Mouse (Mus musculus) spleen, embryonic (tissue): ENCODE measurements around the gene Eif5a.

Source experiments
- CTCF ChIA-PET: fragments of 350-600 bp; sonication (Branson Sonifier 250); formaldehyde crosslinking; loops from one replicate; lab custom pipeline; 2022; lab: Charles Lee

The Eif5a gene

DNA sequence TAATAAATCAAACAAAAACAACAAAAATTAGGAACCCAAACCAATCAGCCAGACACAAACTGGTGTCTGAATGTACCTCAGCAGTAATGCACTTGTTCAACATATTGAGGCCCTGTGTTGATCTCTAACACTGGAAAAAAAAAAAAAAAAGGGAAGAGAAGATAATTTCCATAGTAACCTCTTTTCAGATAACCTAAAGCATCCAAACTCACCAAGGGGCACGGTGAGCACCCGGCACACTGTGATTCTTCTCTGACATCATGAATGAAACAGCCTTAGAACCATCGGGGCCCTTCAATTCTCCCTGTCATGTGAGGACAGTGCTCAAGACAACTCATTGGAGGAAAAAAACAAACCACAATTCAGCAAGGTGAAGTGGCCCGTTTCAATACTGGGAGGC is 8.0 kb upstream of the Eif5a start:
- CTCF ChIA-PET, result no interaction called here

DNA sequence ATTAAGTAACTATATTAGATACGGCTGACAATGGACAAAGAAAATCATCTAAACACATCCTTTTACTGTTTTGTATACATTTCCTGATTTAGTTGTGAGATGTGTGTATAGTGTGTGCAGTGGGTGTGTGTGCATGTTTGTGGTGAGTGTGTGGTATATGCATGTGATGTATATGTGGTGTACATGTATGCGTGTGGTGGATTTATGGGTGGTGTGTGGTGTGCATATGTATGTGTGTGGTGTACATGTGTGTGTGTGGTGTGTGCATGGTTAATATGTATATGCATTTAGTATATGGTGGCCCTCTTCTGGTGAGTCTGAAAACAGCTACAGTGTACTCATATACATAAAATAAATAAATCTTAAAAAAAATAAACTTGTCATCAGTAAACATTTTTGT is 5.7 kb upstream of the Eif5a start:
- CTCF ChIA-PET, result interaction anchor here (0.6 kb wide), 2 partner anchors 33 to 119 kb away, joined by 6 to 27 read pairs; no protein-coding TSS in a partner anchor

DNA sequence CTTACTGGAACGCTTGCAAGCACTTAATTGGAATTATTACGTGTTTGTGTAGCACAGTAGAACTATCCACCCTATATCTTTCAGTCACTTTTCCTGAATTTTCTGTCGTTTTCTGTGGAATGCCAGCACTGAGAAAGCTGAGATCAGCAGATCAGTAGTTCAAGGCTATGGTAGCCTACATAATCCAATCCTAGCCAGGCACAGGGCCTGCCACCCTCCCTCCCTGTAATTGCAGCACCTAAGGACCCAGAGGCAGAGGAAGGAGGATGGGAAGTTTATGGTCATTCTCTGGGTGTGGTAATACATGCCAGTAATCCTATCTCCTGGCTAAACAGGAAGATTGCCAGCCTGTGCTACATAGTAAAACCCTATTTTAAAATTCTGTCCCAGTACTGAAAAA is 1.0 kb upstream of the Eif5a start:
- CTCF ChIA-PET, result interaction anchor here (0.7 to 1.1 kb wide), 2 partner anchors 9 to 34 kb away, joined by 4 to 7 read pairs; no protein-coding TSS in a partner anchor

DNA sequence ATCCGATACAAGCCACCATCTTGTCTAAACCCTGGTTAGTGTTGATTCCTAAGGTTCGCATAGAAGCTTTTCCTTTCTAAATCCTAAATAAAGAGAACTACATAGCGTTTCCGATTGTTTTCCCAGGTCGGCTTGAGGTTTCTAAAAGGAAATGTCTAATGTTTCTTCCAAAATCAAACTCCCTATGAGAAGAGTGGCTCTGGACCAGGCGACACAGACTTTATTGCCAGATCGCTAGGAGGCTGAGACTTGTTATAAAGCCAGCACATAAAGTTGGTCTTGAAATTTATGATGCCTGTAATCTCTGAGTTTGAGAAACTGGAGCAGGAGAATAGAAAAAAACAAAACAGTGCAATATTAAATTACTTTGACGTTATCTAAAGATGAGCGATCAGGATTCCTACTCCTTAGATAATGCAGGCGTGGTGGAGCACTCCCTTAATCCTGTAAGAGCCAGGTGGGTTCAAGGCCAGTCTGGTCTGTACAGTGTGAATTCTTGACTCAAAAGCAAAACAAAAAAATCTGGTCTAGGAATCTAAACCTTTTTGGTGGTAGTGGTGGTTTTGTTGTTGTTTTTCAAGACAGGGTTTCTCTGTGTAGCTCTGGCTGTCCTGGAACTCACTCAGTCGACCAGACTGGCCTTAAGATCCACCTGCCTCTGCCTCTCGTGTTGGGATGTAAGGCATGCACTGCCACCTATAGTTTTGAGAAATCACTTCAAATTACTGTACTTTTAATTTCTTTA is 426 bp upstream of the Eif5a start:
- CTCF ChIA-PET, result interaction anchor here (0.5 to 2.6 kb wide), 4 partner anchors 10 to 40 kb away, joined by 3 to 7 read pairs (median 6); no protein-coding TSS in a partner anchor

DNA sequence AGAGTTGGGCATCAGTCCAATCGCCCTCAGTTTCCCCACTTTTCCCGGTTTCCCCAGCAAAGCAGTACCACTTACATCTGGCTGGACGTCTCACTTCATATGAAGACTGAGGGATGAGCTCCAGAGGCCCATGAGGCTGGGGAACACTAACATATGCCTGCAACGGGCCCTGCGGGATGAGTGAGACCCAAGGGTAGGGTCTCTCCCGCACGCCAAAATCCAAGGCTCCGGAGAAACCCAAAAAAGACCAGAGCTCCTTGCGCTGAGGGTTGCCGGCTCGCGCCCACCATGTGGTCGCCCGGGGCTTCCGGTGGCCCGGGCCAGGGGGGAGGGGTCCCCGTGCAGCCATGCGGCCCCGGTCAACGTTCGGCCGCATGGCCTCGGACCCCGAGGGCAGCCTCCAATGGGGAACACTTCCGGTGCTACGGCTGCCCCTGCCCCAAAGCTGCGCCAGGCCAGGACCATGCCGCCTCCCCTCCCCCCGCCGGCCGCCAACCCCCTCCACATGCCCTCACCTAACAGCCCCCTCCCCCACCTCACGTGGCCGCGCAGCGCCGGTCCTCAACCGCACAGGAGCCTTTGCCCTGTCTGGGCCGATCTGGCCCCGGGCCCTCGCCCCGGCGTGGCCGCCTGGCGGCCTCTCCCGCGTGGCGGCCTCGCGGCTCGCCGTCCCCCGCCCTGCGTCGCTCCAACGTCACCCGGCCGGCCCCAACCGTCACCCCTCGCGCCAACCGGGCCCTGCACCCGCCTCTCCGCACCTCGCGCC is 1.3 kb downstream of the Eif5a start:
- CTCF ChIA-PET, result interaction anchor here (0.6 to 2.6 kb wide), 4 partner anchors 11 to 121 kb away, joined by 3 to 7 read pairs (median 4); no protein-coding TSS in a partner anchor

DNA sequence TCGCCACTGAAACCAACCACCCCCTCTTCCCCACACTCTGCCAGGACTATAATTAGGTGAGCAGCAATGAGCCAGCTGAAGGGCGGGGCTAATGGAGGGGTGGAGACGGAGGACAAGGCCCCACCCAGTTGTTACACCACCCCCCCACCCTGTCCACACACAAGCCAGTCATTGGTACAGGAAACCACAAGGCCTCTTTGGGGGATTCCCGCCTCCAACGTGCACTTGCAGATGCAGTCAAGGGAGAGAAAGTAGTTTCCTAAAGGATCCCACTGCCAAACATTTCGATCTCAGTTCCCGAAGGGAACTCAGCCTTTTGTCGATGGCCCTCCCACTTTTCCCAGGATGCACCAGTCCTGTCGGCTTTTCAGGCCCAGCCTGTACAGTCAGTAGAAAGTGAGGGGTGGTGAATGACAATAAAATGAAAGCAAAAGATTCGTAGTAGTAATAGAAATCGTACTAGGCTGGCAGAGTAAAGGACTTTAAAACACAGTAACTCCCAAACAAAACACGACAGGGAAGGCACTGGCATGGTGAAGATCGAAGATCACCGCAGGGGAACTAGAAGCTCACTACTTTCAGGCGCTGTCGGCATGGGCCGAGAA is 2.0 kb downstream of the Eif5a start:
- CTCF ChIA-PET, result interaction anchor here (0.9 to 2.6 kb wide), 2 partner anchors 13 to 36 kb away, joined by 3 to 7 read pairs; no protein-coding TSS in a partner anchor

DNA sequence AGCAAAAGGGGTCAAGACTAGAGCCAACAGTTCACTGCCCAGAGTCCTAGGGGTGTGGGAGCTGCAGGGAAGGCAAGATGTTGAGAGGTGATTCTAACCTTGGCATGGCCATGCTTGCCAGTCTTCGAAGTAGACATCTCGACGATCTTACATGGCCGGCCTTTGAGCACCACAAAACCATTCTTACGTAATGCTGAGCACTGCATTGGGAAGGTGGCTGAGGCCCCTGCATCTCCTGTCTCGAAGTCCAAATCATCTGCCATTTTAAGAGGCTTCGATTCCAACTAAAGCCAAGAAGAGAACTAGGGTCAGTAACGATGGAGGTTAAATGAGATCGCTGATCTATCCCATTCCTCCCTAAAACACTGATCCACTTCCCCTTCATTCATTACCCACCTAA is 2.7 kb downstream of the Eif5a start:
- CTCF ChIA-PET, result no interaction called here

DNA sequence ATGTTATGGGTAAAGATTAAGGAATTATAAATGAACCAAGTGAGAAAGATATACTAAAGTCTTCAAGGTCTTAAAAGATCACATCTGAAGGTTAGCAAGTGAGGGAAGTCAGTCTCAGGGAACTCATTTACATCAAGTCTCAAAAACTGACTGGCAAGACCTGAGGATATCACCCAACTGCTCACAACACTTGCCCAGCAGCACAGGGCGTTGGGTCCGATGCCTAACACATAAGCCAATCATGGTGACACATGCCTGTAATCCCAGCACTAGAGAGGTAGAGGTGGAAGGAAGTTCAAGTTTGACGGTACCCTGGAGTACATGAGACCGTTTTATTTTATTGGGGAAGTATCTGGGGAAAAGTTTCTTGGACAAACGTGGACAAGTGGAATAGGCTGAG is 3.6 kb downstream of the Eif5a start:
- CTCF ChIA-PET, result no interaction called here

DNA sequence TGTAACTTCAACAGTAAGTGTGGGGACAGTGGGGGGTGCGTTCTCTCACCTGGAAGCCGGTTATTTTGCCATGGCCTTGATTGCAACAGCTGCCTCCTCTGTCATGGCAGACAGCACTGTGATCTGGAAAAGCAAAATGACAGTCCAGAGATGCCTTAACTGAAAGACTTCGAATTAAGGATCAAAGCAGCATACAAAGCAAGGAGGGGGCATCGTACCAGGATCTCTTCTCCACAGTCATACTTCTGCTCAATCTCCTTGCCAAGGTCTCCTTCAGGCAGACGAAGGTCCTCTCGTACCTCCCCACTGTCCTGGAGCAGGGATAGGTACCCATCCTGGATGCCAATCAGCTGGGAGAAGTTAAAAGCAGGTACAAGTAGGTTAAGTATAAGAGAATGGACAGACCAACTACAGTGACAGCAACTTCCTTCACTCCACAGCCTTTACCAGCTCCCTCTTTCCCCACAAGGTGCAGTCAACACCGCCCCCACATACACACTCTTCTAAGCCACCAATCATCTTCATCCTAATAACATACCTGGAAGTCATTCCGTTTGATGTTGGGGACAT is 4.3 kb downstream of the Eif5a start:
- CTCF ChIA-PET, result interaction anchor here (0.8 kb wide), 1 partner anchor 23 kb away, joined by 3 read pairs; no protein-coding TSS in a partner anchor

DNA sequence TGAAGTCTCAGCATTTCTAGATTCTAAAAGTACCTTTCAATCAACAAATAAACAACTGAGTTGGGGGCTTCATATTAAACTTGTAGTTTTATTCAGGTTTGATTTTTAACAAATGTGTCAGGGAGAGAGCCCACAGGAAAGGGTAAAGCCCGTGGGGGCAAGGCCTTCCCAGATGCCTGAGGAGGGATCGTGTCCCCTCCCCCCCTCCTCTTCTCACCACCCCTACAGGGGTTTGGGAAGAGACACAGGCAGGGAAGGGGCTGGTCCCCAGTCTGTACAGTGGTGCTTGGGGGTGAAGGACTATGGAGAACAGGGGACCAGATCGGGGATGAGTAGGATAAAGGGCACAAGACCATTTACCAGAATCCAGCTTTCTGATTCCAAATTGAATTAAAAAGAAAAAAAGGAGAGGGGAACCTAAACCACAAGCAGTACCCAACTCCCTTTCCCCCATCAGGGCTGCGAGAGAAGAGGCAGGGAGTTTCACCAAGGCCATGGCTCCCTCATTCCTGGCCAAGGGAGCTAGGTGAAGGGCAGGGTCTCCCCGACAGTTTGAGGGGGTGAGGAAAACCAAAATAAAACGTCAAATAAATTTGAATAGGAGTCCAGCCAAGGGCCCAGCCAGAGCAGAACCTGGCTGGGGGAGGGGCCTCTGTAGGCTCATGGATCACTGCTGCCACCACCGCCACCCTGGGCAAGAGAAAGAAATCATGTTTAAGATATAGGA is 4.9 kb downstream of the Eif5a start:
- CTCF ChIA-PET, result interaction anchor here (0.8 kb wide), 1 partner anchor 22 kb away, joined by 3 read pairs; no protein-coding TSS in a partner anchor

DNA sequence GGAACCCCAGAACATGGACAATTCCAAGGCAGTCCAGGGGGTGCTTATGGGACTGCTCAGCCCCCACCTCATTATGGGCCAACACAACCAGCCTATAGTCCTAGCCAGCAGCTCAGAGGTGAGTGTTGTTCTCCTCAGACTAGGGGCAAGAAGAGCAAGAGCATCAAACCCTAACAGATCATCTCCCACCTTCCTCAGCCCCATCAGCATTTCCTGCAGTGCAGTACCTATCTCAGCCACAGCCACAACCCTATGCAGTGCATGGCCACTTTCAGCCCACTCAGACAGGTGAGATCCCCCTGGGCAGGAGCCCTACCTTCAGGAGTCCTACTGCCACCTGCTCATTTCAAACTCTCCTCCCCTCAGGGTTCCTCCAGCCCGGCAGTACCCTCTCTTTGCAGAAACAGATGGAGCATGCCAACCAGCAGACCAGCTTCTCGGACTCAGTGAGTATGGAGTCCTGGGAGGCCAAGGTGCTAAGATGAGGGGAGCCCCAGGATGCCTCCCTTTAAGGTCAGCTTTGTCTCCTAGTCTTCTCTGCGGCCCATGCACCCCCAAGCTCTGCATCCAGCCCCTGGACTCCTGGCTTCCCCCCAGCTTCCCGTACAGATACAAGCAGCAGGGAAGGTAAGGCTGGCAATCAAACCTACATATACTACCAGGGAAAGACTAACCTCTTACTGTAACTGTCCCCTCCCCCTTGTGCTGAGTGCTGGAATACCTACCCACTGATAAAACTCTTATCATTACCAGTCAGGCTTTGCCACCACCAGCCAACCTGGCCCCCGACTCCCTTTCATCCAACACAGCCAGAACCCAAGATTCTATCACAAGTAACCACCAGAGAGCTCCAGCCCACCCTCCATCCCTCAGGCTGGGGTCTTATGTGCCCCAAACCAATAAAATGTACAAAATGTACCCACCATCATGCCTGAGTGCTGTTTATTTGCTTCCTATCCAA is 5.8 kb downstream of the Eif5a start:
- CTCF ChIA-PET, result no interaction called here

DNA sequence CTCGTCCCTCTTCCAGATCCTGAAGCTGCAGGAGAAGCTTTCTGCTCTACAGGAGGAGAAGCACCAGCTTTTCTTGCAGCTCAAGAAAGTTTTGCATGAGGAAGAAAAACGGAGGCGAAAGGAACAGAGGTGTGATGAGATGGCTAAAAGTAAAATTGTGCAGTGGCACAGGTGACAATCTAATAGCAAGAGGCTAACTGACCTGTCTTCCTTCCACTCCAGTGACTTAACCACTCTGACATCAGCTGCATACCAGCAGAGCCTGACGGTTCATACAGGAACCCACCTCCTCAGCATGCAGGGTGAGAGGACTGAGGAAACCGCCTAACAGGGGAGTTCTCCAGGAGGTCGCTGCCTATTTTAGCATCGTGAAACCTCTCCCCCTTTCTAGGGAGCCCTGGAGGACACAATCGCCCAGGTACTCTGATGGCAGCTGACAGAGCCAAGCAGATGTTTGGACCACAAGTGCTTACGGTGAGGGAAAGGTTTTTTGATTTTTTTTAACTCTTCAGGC is 6.8 kb downstream of the Eif5a start:
- CTCF ChIA-PET, result interaction anchor here (1.1 kb wide), 1 partner anchor 14 kb away, joined by 12 read pairs; no protein-coding TSS in a partner anchor

DNA sequence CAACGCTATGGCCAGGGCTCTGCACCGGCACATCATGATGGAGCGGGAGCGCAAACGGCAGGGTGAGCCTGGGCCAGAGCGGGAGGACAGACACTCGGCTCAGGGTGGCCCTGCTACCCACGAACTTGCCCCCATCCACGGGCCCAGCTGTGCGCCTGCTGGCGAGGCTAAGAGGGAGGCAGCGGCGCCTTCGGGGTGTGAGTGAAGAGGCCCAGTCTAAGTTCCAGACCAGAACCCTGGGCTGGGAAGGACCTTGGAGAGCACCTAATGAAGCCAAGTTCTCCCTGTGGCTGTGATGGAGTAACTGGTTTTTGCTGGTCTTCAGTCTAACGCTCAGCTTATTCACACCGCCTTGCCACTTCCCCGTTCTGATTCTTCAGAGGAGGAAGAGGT is 7.4 kb downstream of the Eif5a start:
- CTCF ChIA-PET, result interaction anchor here (1.1 kb wide), 1 partner anchor 14 kb away, joined by 12 read pairs; no protein-coding TSS in a partner anchor

DNA sequence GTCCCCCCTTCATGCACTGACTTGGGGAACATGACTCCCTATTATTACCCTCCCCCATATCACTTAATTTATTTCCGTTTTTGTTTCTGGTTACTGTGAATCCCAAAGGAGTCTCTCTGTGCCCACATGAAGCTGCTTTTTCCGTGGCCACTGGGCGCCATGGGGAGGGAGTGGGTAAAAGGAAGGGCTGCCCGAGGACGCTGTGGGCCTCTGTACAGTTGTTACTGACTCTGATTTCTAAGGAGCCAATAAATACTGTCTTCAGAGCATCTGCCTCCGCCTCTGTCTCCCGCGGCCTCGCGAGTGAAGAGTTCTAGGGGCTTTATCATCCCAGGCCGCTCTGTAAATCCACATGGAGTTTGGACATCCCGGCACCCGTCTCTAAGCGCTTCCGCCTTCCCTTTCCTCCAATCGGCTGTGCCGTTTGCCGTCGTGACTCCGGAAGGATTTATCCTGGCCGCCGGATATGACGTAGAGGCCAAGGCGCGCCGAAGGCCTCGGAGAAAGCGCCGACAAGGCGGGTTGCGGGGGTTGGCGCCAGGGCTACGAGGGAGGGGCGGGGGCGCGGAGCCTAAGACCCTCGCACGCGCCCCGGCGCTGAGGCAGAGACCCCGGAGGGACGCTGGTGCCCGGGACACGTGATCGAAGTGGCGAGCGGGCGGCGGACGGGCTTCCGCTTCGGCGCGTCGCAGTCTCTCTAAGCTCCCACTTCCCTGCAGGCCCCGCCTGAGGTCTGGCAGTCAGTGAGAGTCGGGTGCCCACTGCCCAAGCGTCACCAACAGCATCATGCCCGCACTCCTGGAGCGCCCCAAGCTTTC is 8.0 kb downstream of the Eif5a start, which contains the start of gene Gps2:
Gene Gps2 (plus strand): TSS at position 335 of the 818 bp plus-strand sequence.
- CTCF ChIA-PET, result no interaction called here

DNA sequence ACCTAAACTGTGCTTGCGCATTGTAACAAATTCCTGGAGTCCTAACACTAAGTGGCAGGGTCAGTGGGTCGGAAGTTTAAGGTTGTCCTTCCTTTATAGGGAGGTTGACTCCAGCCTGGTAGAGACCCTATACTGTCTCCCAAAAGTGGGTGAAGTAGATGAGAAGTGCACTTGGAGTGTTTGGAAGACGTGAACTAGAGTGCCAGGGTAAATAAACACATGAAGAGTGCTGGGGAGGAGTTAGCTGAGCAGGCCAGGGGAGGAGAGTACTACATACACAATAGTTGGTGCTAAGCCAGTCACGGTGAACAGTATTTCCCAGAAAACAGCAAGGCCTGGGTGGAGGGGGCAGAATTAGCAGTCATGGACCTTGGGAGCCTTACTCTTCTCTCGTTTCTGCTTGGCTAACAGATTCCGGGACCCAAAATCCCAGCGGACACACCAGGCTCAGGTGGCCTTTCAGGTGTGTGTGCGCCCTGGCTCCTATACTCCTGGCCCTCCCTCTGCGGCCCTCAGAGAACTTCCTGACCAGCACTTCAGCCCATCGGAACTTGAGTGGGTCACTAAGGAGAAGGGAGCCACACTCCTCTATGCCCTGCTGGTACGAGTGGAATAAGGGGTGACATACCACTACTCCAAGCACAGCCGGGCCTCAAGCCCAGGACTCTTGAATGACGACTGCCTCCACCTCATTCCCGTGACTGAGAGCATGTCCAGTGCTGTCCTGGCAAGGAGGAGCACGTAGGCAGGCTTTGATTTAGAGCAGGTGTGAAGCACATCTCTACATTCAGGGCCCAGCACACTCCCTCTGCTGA is 8.8 kb downstream of the Eif5a start:
- CTCF ChIA-PET, result no interaction called here

DNA sequence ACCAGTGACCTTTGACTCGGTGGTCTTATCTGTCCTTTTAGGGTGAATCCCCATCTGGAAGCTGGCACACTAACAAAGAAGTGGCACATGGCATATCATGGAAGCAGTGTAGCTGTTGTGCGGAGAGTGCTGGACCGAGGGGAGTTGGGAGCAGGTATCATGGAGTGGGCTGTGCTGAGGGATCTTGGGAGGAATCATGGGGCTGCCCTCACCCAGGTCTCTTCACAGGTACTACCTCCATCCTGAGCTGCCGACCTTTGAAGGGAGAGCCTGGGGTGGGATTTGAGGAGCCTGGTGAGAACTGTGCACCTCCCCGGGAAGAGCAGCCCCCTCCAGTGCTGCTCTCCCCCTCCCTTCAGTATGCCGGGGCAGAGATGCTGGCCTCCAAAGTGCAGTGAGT is 10.1 kb downstream of the Eif5a start:
- CTCF ChIA-PET, result no interaction called here

DNA sequence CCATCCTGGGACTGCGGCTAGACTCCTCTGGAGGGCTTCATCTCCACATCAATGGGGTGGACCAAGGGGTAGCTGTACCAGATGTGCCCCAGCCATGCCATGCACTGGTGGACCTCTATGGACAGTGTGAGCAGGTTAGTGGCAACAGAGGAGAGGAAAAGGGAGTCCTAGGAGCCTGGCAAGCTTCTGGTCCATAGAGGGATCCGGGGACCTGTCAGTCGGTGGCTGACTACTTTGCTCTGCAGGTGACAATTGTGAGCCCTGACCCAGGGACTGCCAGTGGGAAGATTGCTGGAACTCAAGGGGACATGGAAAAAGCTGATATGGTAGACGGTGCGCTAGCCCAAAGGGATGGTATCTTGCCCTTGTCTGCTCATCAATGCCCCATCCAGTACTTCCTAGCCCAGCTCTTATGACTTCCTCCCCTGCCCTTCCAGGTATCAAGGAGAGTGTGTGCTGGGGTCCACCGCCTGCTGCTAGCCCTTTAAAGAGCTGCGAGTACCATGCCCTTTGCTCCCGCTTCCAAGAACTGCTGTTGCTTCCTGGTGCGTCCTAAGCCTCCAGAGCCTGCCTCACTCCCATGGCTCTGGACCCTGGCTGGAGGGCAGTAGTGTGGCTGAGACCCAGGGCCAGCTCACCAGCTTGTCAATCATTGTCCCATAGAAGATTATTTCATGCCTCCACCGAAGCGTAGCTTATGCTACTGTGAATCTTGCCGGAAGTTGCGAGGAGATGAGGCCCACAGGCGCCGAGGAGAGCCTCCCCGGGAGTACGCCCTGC is 10.8 kb downstream of the Eif5a start:
- CTCF ChIA-PET, result interaction anchor here (0.5 kb wide), 1 partner anchor 291 kb away, joined by 4 read pairs; no protein-coding TSS in a partner anchor
